Mouse (Mus musculus) ES-E14 (cell line): ENCODE measurements around the gene Pip5k1a.

ENCODE experiments used
- CHD2 ChIP-seq: IDR thresholded peaks from 2 replicates; pipeline ENCODE4 v1.6.1; 2014; ENCODE audit warnings: mild to moderate bottlenecking, low read depth, low read length, inconsistent platforms
- HCFC1 ChIP-seq: IDR thresholded peaks from 2 replicates; pipeline ENCODE4 v1.6.1; 2012; ENCODE audit warnings: low read length, inconsistent platforms, borderline replicate concordance; ENCODE audit not compliant: insufficient read depth
- MAFK ChIP-seq: IDR thresholded peaks from 2 replicates; pipeline ENCODE4 v1.6.1; 2014; ENCODE audit warnings: mild to moderate bottlenecking, low read depth, low read length, inconsistent platforms; ENCODE audit not compliant: insufficient read depth
- ZC3H11A ChIP-seq: IDR thresholded peaks from 2 replicates; pipeline ENCODE4 v1.6.1; 2012; ENCODE audit warnings: low read depth, mild to moderate bottlenecking, inconsistent platforms, low read length, borderline replicate concordance
- ZNF384 ChIP-seq: IDR thresholded peaks from 2 replicates; pipeline ENCODE4 v1.6.1; 2012; ENCODE audit warnings: low read depth, low read length, inconsistent platforms

DNA sequence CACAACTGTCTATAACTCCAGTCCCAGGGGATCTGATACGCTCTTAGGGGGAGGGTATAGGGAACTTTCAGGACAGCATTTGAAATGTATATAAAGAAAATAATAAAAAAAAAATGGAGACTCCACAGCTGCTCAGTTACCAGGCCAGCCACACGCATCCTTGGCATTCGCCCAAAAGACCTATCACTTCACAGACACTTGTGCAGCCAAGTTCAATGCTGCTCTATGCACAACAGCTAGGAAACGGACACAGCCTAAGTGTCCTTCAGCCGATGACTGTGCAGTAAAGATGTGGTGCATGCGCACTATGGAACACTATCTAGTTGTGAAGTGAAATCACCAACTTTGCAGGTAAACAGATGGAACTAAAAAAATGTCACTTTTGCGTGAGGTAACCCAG lies 50.5 kb downstream of the Pip5k1a start:
- TF ChIP-seq CHD2 = no peak
- TF ChIP-seq ZNF384 = no peak
- TF ChIP-seq HCFC1 = no peak
- no peak for TF ChIP-seq ZC3H11A
- TF ChIP-seq MAFK = no peak
